Mouse (Mus musculus) bone marrow, adult 2 months (tissue): ENCODE measurements around the gene Tesk2. TPM values are rescaled to one million over a fixed set of nuclear protein-coding genes. Genes with fewer than 3 reads are reported as not detected.

Source experiments
- H3K27ac ChIP-seq: fragments of 200-500 bp; 2 replicates; pipeline ENCODE4 v1.5.1; 2012; ENCODE audit warnings: low read depth, mild to moderate bottlenecking, control low read depth, inconsistent platforms, low read length; ENCODE audit not compliant: control insufficient read depth, poor library complexity, insufficient read depth
- H3K4me1 ChIP-seq: fragments of 200-500 bp; 2 replicates; pipeline ENCODE4 v1.6.1; 2011; ENCODE audit warnings: low read length; ENCODE audit not compliant: control insufficient read depth, insufficient read depth
- H3K4me3 ChIP-seq: fragments of 200-500 bp; replicated peaks from 2 replicates; pipeline ENCODE3; 2011; ENCODE audit warnings: mild to moderate bottlenecking, low read depth, low read length, control low read depth; ENCODE audit not compliant: control insufficient read depth
- CTCF ChIP-seq: fragments of 200-500 bp; IDR thresholded peaks from 2 replicates; pipeline ENCODE4 v1.5.1; 2011; ENCODE audit warnings: low read length, control low read depth; ENCODE audit not compliant: control insufficient read depth, insufficient read depth
- POLR2A ChIP-seq: fragments of 200-500 bp; IDR thresholded peaks from 2 replicates; pipeline ENCODE4 v1.6.1; 2011; ENCODE audit warnings: low read depth, mild to moderate bottlenecking, control low read depth, low read length, borderline replicate concordance; ENCODE audit not compliant: control insufficient read depth
- WGBS: fragments of 180-500 bp; shearing (Covaris S2); methylation state at CpG from one replicate; pipeline ENCODE4 v1.1.7; 2018; 5-methylcytosine and 5-hydroxymethylcytosine counted together
- polyA plus RNA-seq: library from polyadenylated mRNA; stranded (reverse); fragments of >200 nt; gene quantifications from 2 replicates; pipeline ENCODE4 v1.2.4, GENCODE M21; 2011; ENCODE audit warnings: low replicate concordance; ENCODE audit not compliant: missing spikeins, insufficient read depth, insufficient read length

Gene Tesk2
- polyA plus RNA-seq, 1 experiment, result 11.1 TPM

- WGBS, result 80% methylated on average over 5 of the region's 5 CpGs
- TF ChIP-seq CTCF (no peak), POLR2A (no peak)
- H3K4me1 ChIP-seq, result peaks cover 2% of the 10 kb centered on the region
- H3K27ac ChIP-seq, result no peak overlapping the region
- no peak overlapping the region for H3K4me3 ChIP-seq
Measured at GRCm38 (mm10) chr4:116725444-116725843, 4.7 kb downstream of the Tesk2 start.

GRCm38 (mm10) chr4:116727401-116727800 is 6.7 kb downstream of the Tesk2 start:
- Histone ChIP-seq H3K27ac (no peak overlapping the region), H3K4me3 (no peak overlapping the region), H3K4me1 (no peaks in the 10 kb centered on the region; the same call in 1 of the 2 replicates)
- no peak for TF ChIP-seq POLR2A
- no peak for TF ChIP-seq CTCF
- 88% methylated on average over 3 of the region's 3 CpGs for WGBS

GRCm38 (mm10) chr4:116729532-116729931 is 8.8 kb downstream of the Tesk2 start:
- Histone ChIP-seq H3K4me3 (no peak overlapping the region), H3K4me1 (no peaks in the 10 kb centered on the region; the same call in 1 of the 2 replicates), H3K27ac (no peak overlapping the region)
- 75% methylated on average over 3 of the region's 3 CpGs for WGBS
- no peak for TF ChIP-seq CTCF
- TF ChIP-seq POLR2A, result no peak

GRCm38 (mm10) chr4:116731077-116731476 is 10.3 kb downstream of the Tesk2 start:
- TF ChIP-seq CTCF, result no peak
- no peak for TF ChIP-seq POLR2A
- 80% methylated on average over 9 of the region's 9 CpGs for WGBS
- no peaks in the 10 kb centered on the region; the same call in 1 of the 2 replicates for H3K4me1 ChIP-seq
- H3K27ac ChIP-seq, result no peak overlapping the region
- H3K4me3 ChIP-seq, result no peak overlapping the region

GRCm38 (mm10) chr4:116732355-116732754 is 11.6 kb downstream of the Tesk2 start:
- WGBS, result 82% methylated on average over 5 of the region's 5 CpGs
- TF ChIP-seq CTCF (no peak), POLR2A (no peak)
- no peak overlapping the region for H3K27ac ChIP-seq
- H3K4me1 ChIP-seq, result no peaks in the 10 kb centered on the region; the same call in 1 of the 2 replicates
- no peak overlapping the region for H3K4me3 ChIP-seq

GRCm38 (mm10) chr4:116734996-116735395 is 14.2 kb downstream of the Tesk2 start:
- Histone ChIP-seq H3K4me1 (no peaks in the 10 kb centered on the region; the same call in 1 of the 2 replicates), H3K4me3 (no peak overlapping the region), H3K27ac (no peak overlapping the region)
- 72% methylated on average over 2 of the region's 2 CpGs for WGBS
- no peak for TF ChIP-seq POLR2A
- no peak for TF ChIP-seq CTCF

GRCm38 (mm10) chr4:116738972-116739751 is 18.4 kb downstream of the Tesk2 start:
- TF ChIP-seq CTCF (no peak), POLR2A (no peak)
- Histone ChIP-seq H3K27ac (no peak overlapping the region), H3K4me1 (no peaks in the 10 kb centered on the region), H3K4me3 (no peak overlapping the region)
- WGBS, result 55% methylated on average over 9 of the region's 9 CpGs

GRCm38 (mm10) chr4:116749750-116750149 is 29.0 kb downstream of the Tesk2 start:
- Histone ChIP-seq H3K4me1 (no peaks in the 10 kb centered on the region; the same call in 1 of the 2 replicates), H3K27ac (no peak overlapping the region), H3K4me3 (no peak overlapping the region)
- TF ChIP-seq POLR2A, result no peak
- TF ChIP-seq CTCF, result no peak
- 88% methylated on average over 2 of the region's 2 CpGs for WGBS
